Mouse (Mus musculus) liver, postnatal 0 days (tissue): ENCODE data around the gene Tinagl1. TPM values are rescaled to one million over a fixed set of nuclear protein-coding genes. Genes with fewer than 3 reads are reported as not detected.

Experiments used
- ATAC-seq: fragments of 200-750 bp; cut with Nextera tagmentation; 2 replicates; pipeline ENCODE4 v1.8.0; 2017; ENCODE audit warnings: mild to moderate bottlenecking, moderate library complexity
- DNase-seq: peaks from one replicate; pipeline ENCODE4 v3.0.0-alpha.2; 2016
- H3K27ac ChIP-seq: fragments of 300-500 bp; sonication (generic); 2 replicates; pipeline ENCODE4 v1.5.1; 2014; ENCODE audit warnings: antibody characterized with exemption, moderate library complexity, mild to moderate bottlenecking, low read depth
- H3K27me3 ChIP-seq: fragments of 300-500 bp; sonication (generic); 2 replicates; pipeline ENCODE4 v1.6.1; 2014; ENCODE audit warnings: low read length, control low read depth, mixed read lengths; ENCODE audit not compliant: insufficient read depth
- H3K36me3 ChIP-seq: fragments of 300-500 bp; sonication (generic); replicated peaks from 2 replicates; pipeline ENCODE4 v1.6.1; 2014; ENCODE audit warnings: mild to moderate bottlenecking, control low read depth, low read length, moderate library complexity, mixed read lengths; ENCODE audit not compliant: insufficient read depth
- H3K4me1 ChIP-seq: fragments of 300-500 bp; sonication (generic); 2 replicates; pipeline ENCODE4 v1.6.1; 2014; ENCODE audit warnings: antibody characterized with exemption, mild to moderate bottlenecking, control low read depth; ENCODE audit not compliant: insufficient read depth
- H3K4me2 ChIP-seq: fragments of 300-500 bp; sonication (generic); 2 replicates; pipeline ENCODE4 v1.6.1; 2014; ENCODE audit warnings: low read depth, mild to moderate bottlenecking, low read length, moderate library complexity, mixed read lengths
- H3K4me3 ChIP-seq: fragments of 300-500 bp; sonication (generic); 2 replicates; pipeline ENCODE4 v1.5.1; 2014; ENCODE audit warnings: low read depth, low read length
- H3K9ac ChIP-seq: fragments of 300-500 bp; sonication (generic); replicated peaks from 2 replicates; pipeline ENCODE4 v1.6.1; 2014; ENCODE audit warnings: mild to moderate bottlenecking, moderate library complexity
- H3K9me3 ChIP-seq: fragments of 300-500 bp; sonication (generic); 2 replicates; pipeline ENCODE4 v1.6.1; 2016; ENCODE audit warnings: mild to moderate bottlenecking, control low read depth, low read length, mixed read lengths
- CTCF ChIP-seq: sonication (generic); IDR thresholded peaks from 2 replicates; pipeline ENCODE4 v1.5.1; 2016; ENCODE audit warnings: antibody characterized with exemption, low read depth
- EP300 ChIP-seq: IDR thresholded peaks from 2 replicates; pipeline ENCODE4 v1.6.1; 2016; ENCODE audit warnings: antibody characterized with exemption, low read depth, mild to moderate bottlenecking
- WGBS: fragments of 180-500 bp; shearing (Covaris S2); extraction: QIAGEN DNeasy Blood & Tissue Kit; methylation state at CpG from one replicate; pipeline ENCODE4 v1.1.7; 2014; ENCODE audit not compliant: insufficient replicate concordance; 5-methylcytosine and 5-hydroxymethylcytosine counted together
- polyA plus RNA-seq: library from polyadenylated mRNA; unstranded; fragments of >200 nt; fragmentation: Nextera tagmentation; extraction: Ambion mirVana; gene quantifications from 2 replicates; pipeline ENCODE4 v1.2.1, GENCODE M21; 2015

The Tinagl1 gene
- polyA plus RNA-seq, 1 experiment from 2014 or later, result 22.9 TPM

DNA sequence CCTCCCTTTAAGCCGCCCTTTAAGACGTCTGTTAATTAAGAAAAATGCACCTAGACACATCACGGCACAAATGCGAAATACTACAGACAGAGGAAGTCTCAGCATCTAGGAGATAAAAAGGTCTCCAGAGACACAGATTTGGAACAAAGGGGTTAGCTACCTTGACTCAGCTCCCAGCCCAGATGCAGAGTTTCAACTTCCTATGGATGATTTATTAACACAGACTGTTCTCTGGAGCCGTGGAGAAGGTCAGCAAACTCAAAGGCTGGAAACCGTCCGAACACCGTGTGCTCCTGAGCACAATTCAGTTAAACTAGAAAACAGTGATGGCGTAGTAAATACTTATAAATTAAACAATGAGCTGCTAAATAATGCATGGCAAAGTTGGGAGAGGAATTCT lies 17.3 kb upstream of the Tinagl1 start:
- Histone ChIP-seq H3K4me3 (no peak overlapping the region), H3K36me3 (no peaks in the 10 kb centered on the region), H3K27ac (no peak overlapping the region), H3K27me3 (no peaks in the 10 kb centered on the region), H3K4me2 (no peak overlapping the region), H3K9me3 (no peaks in the 10 kb centered on the region), H3K9ac (no peak overlapping the region), H3K4me1 (no peaks in the 10 kb centered on the region)
- DNase-seq, result no peak
- no peak for TF ChIP-seq EP300
- no peak for TF ChIP-seq CTCF
- ATAC-seq, result no peak
- WGBS, result 27% methylated on average over 9 of the region's 9 CpGs

DNA sequence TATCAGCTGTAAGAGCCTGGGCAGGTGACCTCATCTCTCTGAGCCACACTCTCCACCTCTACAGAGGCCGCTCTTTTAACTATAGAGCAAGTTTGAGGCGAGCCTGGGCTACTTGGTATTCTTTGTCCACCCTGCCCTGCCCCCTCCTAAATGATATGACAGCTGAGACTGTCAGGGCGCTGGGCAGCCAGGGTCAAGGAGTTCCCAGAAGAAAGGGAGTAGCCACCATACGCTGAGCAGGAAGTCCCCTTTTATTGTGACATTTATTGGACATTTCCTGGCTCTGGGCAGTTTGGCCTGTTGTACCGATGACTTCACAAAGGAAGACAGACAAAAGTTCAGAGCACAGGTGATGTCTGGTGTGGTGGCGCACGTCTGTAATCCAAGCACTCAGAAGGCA lies 14.7 kb upstream of the Tinagl1 start:
- H3K9ac ChIP-seq, result no peak overlapping the region
- no peaks in the 10 kb centered on the region for H3K9me3 ChIP-seq
- ATAC-seq (no peak), DNase-seq (no peak)
- H3K36me3 ChIP-seq, result no peaks in the 10 kb centered on the region
- no peak overlapping the region for H3K27ac ChIP-seq
- H3K27me3 ChIP-seq, result no peaks in the 10 kb centered on the region
- no peak for TF ChIP-seq CTCF
- no peak for TF ChIP-seq EP300
- 53% methylated on average over 7 of the region's 7 CpGs for WGBS
- H3K4me2 ChIP-seq, result no peak overlapping the region
- no peaks in the 10 kb centered on the region for H3K4me1 ChIP-seq
- H3K4me3 ChIP-seq, result no peak overlapping the region

DNA sequence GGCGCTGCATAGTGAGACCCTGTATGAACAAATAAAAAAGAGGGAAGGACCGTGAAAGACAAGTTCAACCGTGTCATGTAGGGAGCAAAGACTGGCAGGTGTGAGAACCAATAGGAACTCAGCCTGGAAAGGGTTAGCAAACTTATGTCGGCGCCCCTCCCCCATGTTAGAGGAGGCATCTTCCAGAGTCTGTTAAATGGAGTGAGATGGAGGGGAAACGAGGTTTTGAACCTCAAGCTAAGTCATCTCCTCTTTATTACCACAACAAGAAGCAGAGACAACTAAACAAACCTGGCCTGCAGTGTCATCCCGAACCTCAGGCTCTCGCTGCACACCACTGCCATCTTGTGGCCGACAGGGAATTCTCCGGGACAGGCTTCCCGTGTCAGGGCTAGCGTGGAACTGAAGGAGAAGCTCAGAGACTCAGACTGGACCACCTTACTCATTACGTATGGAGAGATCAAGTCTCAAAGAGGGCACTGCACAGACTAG lies 13.9 kb upstream of the Tinagl1 start:
- peak; percentile 86 for DNase-seq
- H3K4me2 ChIP-seq, result no peak overlapping the region
- H3K4me1 ChIP-seq, result no peaks in the 10 kb centered on the region
- TF ChIP-seq CTCF (peak; percentile 97), EP300 (no peak)
- no peak overlapping the region for H3K9ac ChIP-seq
- peak; percentile 73 for ATAC-seq
- no peak overlapping the region for H3K27ac ChIP-seq
- no peaks in the 10 kb centered on the region for H3K27me3 ChIP-seq
- no peaks in the 10 kb centered on the region for H3K36me3 ChIP-seq
- under 1% methylated on average over 13 of the region's 13 CpGs for WGBS
- no peaks in the 10 kb centered on the region for H3K9me3 ChIP-seq
- H3K4me3 ChIP-seq, result no peak overlapping the region

DNA sequence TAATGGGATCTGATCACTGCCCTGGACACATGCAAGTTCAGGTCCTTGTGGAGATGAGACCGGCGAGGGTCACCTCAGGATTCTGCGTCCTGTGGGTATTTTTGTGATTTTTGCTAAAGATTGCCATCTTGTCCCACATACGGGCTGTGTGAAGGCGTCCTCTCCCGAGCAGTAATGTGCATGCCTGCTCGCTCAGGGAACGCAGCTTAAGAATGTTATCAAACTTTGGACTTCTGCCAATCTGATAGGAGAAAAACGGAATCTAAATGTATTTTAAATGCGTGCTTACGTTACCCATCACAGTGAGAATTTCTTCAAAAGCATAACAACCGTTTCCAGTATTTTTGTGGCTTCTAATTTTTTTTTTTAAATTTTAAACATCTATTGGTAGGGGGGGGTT lies 12.0 kb upstream of the Tinagl1 start:
- no peaks in the 10 kb centered on the region for H3K36me3 ChIP-seq
- H3K27ac ChIP-seq, result no peak overlapping the region
- no peaks in the 10 kb centered on the region for H3K4me1 ChIP-seq
- H3K27me3 ChIP-seq, result no peaks in the 10 kb centered on the region
- no peak overlapping the region for H3K9ac ChIP-seq
- DNase-seq, result no peak
- H3K9me3 ChIP-seq, result no peaks in the 10 kb centered on the region
- H3K4me3 ChIP-seq, result no peak overlapping the region
- 64% methylated on average over 12 of the region's 12 CpGs for WGBS
- no peak for ATAC-seq
- no peak overlapping the region for H3K4me2 ChIP-seq
- TF ChIP-seq CTCF (no peak), EP300 (no peak)

DNA sequence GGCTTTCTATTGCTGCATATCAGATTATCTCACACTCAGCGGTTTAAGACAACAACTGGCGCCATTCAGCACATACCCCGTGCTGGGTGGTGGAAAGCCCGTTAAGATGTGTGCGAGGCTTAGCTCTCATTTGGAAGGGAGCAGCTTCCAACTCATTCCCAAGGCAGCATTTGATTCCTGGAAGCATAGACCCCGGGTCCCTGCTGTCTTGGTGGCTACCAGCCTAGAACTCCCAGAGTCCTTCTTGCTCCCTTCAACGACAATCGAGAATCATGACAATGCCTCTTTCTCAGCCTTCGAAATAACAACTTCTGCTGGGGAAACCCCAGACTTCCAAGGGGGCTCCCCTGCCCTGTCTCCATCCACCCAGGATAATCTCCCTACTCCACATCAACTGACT lies 11.5 kb upstream of the Tinagl1 start:
- WGBS, result 70% methylated on average over 9 of the region's 9 CpGs
- Histone ChIP-seq H3K4me3 (no peak overlapping the region), H3K4me1 (no peaks in the 10 kb centered on the region), H3K27me3 (no peaks in the 10 kb centered on the region), H3K4me2 (no peak overlapping the region), H3K27ac (no peak overlapping the region), H3K36me3 (no peaks in the 10 kb centered on the region), H3K9ac (no peak overlapping the region), H3K9me3 (no peaks in the 10 kb centered on the region)
- no peak for TF ChIP-seq CTCF
- ATAC-seq, result no peak
- no peak for DNase-seq

DNA sequence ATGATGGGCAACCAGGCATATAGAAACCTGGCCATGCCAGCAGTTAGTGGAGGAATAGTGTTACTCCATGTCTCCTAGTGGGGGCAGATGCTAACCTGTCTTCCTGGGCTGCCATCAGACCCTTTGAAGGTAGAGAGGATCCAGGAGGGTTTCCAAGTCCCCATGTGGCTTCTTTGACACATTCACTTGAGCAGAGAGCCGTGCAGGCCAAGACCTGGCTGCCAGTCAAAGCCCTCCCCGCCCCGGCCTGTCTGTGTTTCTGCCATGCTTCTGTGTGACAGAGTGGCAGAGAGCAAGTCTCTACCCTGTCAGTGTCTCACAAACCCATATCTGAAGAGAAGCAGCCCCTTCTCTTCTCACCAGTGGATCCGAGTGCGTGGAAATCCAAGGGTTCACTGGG lies 9.0 kb upstream of the Tinagl1 start:
- no peak for TF ChIP-seq CTCF
- no peak for TF ChIP-seq EP300
- Histone ChIP-seq H3K4me2 (no peak overlapping the region), H3K4me1 (peaks cover 3% of the 10 kb centered on the region; the same call in 1 of the 2 replicates), H3K9me3 (no peaks in the 10 kb centered on the region), H3K36me3 (no peaks in the 10 kb centered on the region), H3K27ac (no peak overlapping the region), H3K4me3 (no peak overlapping the region), H3K9ac (no peak overlapping the region), H3K27me3 (no peaks in the 10 kb centered on the region)
- 76% methylated on average over 5 of the region's 5 CpGs for WGBS
- ATAC-seq, result no peak
- DNase-seq, result no peak

DNA sequence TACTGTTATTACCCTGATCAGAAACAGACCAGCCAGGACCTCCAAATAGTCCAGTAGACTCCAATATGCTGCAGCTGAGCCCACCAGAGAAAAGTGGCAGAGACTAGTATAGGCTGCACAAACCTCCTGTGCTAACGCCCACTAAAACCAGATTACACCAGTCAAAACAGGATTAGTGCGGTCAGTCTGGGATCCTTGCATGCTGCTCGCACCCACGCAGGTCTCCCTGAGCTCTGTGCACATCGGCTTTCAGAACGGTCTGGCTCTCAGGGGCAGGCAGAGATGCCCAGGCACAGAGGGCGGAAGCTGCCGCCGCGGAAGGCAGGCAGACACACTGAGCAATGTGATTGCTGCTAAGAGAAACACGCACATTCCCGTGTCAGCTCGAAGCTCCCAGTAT lies 8.1 kb upstream of the Tinagl1 start:
- DNase-seq, result no peak
- 80% methylated on average over 13 of the region's 13 CpGs for WGBS
- Histone ChIP-seq H3K36me3 (no peaks in the 10 kb centered on the region), H3K4me2 (no peak overlapping the region), H3K9me3 (no peaks in the 10 kb centered on the region), H3K9ac (no peak overlapping the region), H3K4me3 (no peak overlapping the region), H3K4me1 (peaks cover 3% of the 10 kb centered on the region; the same call in 1 of the 2 replicates), H3K27ac (no peak overlapping the region), H3K27me3 (no peaks in the 10 kb centered on the region)
- ATAC-seq, result no peak
- TF ChIP-seq CTCF (no peak), EP300 (no peak)
